Mouse (Mus musculus): ENCODE data around the gene Hectd2. TPM values are rescaled to one million over a fixed set of nuclear protein-coding genes. Genes with fewer than 3 reads are reported as not detected.

The Hectd2 gene
- polyA plus RNA-seq, 1 experiment, result 0.57 TPM

- DNase-seq, result no peak
- H3K4me1 ChIP-seq (ENCODE audit: control insufficient read depth, insufficient read depth, low read length), result no peaks in the 10 kb centered on the region
- no peak for TF ChIP-seq CTCF (IDR thresholded peaks at IDR 0.05; ENCODE audit: insufficient read depth, low read length)
- TF ChIP-seq POLR2A (IDR thresholded peaks at IDR 0.05; ENCODE audit: borderline replicate concordance, extremely low read depth, low read depth, low read length), result no peak
- WGBS, result 7% methylated on average over 8 of the region's 8 CpGs
- no peak overlapping the region for H3K4me3 ChIP-seq (replicated peaks; ENCODE audit: extremely low read depth, low read depth, low read length)
Measured at GRCm38 (mm10) chr19:36534766-36535140, 19.7 kb upstream of the Hectd2 start.

DNA sequence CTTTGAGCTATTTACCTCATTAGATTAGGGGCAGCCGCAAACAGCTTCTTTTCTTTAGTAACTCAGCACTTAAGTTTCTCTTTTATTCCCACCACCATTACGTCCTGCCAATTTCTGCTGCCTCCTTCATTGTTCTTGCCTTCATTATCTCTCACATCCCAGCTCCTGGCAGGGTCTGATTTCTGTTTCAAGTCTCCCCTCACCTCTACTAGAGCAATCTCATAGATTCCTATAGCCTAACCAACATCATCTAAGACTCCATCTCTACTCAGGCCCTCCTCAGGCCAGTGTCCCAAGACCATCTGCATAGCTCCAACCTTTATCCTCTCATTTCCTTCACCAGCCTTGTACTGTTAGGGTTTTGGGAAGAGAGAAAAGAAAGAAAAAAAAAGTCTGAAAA, 19.3 kb upstream of the Hectd2 start:
- no peak for TF ChIP-seq CTCF (IDR thresholded peaks at IDR 0.05; ENCODE audit: insufficient read depth, low read length)
- no peak for TF ChIP-seq POLR2A (IDR thresholded peaks at IDR 0.05; ENCODE audit: borderline replicate concordance, extremely low read depth, low read depth, low read length)
- H3K4me1 ChIP-seq (ENCODE audit: control insufficient read depth, insufficient read depth, low read length), result no peaks in the 10 kb centered on the region
- no peak for DNase-seq
- 57% methylated on average over 2 of the region's 2 CpGs for WGBS
- no peak overlapping the region for H3K4me3 ChIP-seq (replicated peaks; ENCODE audit: extremely low read depth, low read depth, low read length)

GRCm38 (mm10) chr19:36535878-36536277, 18.6 kb upstream of the Hectd2 start:
- no peaks in the 10 kb centered on the region for H3K4me1 ChIP-seq (ENCODE audit: control insufficient read depth, insufficient read depth, low read length)
- DNase-seq, result no peak
- TF ChIP-seq CTCF (IDR thresholded peaks at IDR 0.05; ENCODE audit: insufficient read depth, low read length) (no peak), POLR2A (IDR thresholded peaks at IDR 0.05; ENCODE audit: borderline replicate concordance, extremely low read depth, low read depth, low read length) (no peak)
- 37% methylated on average over 6 of the region's 6 CpGs for WGBS
- no peak overlapping the region for H3K4me3 ChIP-seq (replicated peaks; ENCODE audit: extremely low read depth, low read depth, low read length)

- Histone ChIP-seq H3K4me3 (replicated peaks; ENCODE audit: extremely low read depth, low read depth, low read length) (no peak overlapping the region), H3K4me1 (ENCODE audit: control insufficient read depth, insufficient read depth, low read length) (no peaks in the 10 kb centered on the region)
- WGBS, result 90% methylated on average over 11 of the region's 11 CpGs
- DNase-seq, result no peak
- TF ChIP-seq POLR2A (IDR thresholded peaks at IDR 0.05; ENCODE audit: borderline replicate concordance, extremely low read depth, low read depth, low read length), result no peak
- no peak for TF ChIP-seq CTCF (IDR thresholded peaks at IDR 0.05; ENCODE audit: insufficient read depth, low read length)
Measured at GRCm38 (mm10) chr19:36536929-36537328, 17.5 kb upstream of the Hectd2 start.

DNA sequence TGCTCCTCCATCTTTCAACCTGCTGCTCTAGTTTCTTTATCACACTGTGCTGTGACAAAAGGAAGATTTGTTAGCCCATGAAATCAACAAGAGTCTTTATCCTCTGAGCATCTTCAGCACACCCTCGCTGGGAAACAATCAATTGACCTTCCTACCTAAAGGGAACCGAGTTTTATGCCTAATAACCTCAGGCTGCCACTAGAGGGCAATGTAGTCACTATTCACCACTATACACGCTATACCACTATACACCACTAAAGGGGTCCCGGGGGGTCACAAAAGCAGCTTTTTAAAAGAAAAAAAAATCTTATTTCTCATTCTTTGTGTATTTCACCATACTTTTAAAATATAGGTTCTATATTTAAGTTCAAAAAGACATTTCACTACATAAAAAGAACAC, 15.9 kb upstream of the Hectd2 start:
- Histone ChIP-seq H3K4me3 (replicated peaks; ENCODE audit: extremely low read depth, low read depth, low read length) (no peak overlapping the region), H3K4me1 (ENCODE audit: control insufficient read depth, insufficient read depth, low read length) (no peaks in the 10 kb centered on the region)
- WGBS, result 3% methylated on average over 4 of the region's 4 CpGs
- no peak for TF ChIP-seq POLR2A (IDR thresholded peaks at IDR 0.05; ENCODE audit: borderline replicate concordance, extremely low read depth, low read depth, low read length)
- TF ChIP-seq CTCF (IDR thresholded peaks at IDR 0.05; ENCODE audit: insufficient read depth, low read length), result peak; percentile 34
- DNase-seq, result no peak

- TF ChIP-seq CTCF (IDR thresholded peaks at IDR 0.05; ENCODE audit: insufficient read depth, low read length) (no peak), POLR2A (IDR thresholded peaks at IDR 0.05; ENCODE audit: borderline replicate concordance, extremely low read depth, low read depth, low read length) (no peak)
- WGBS, result 94% methylated on average over 2 of the region's 2 CpGs
- no peak overlapping the region for H3K4me3 ChIP-seq (replicated peaks; ENCODE audit: extremely low read depth, low read depth, low read length)
- no peak for DNase-seq
- no peaks in the 10 kb centered on the region for H3K4me1 ChIP-seq (ENCODE audit: control insufficient read depth, insufficient read depth, low read length)
Measured at GRCm38 (mm10) chr19:36539311-36539710, 15.1 kb upstream of the Hectd2 start.

DNA sequence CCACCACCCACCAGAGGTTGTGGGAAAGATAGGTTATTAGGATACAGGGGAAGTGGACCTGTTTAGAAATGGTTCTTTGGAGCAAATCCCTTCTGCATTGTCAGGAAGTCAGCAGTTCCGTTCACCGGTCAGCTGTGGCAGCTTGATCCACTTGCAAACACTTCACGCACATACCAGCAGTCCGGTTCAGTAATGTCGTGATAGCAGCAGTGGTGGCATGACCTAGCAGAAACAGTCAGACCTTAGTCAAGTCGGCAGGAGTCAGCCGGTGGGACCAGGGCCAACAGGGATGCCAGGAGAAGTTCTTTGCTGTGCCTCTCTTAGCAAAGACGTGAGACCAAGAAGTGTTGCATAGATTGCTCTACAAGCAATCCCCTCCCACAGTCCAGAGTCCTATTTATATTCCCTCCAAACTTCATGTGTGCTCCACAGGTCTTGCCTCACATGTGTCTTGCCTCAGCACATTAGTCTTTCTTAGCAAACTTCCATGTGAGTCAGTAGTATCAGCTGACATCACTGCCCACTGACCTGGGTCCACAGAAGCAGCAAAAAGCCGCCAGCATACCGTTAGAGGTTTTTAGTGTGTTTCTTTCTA, 14.3 kb upstream of the Hectd2 start:
- TF ChIP-seq POLR2A (IDR thresholded peaks at IDR 0.05; ENCODE audit: borderline replicate concordance, extremely low read depth, low read depth, low read length), result no peak
- no peak for TF ChIP-seq CTCF (IDR thresholded peaks at IDR 0.05; ENCODE audit: insufficient read depth, low read length)
- no peaks in the 10 kb centered on the region for H3K4me1 ChIP-seq (ENCODE audit: control insufficient read depth, insufficient read depth, low read length)
- H3K4me3 ChIP-seq (replicated peaks; ENCODE audit: extremely low read depth, low read depth, low read length), result no peak overlapping the region
- no peak for DNase-seq
- WGBS, result 30% methylated on average over 10 of the region's 10 CpGs

DNA sequence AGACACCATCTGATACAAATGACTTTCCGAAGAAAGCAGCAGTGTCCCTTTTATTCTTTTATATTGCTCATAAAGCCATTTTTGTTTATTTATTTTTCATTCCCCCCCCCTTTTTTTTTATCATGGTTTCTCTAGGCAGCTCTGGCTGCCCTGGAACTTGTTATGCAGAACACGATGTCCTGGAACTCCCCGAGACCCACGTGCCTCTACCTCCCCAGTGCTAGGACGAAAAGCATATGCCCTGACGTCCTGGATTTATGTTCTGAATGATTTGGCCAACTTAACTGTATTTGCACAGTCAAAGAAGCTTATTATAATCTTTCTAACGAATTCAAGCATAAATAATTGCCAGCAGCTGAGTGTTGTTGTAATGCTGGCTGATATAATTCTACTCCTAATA, 13.7 kb upstream of the Hectd2 start:
- Histone ChIP-seq H3K4me3 (replicated peaks; ENCODE audit: extremely low read depth, low read depth, low read length) (no peak overlapping the region), H3K4me1 (ENCODE audit: control insufficient read depth, insufficient read depth, low read length) (no peaks in the 10 kb centered on the region)
- WGBS, result 67% methylated on average over 7 of the region's 7 CpGs
- no peak for TF ChIP-seq POLR2A (IDR thresholded peaks at IDR 0.05; ENCODE audit: borderline replicate concordance, extremely low read depth, low read depth, low read length)
- no peak for TF ChIP-seq CTCF (IDR thresholded peaks at IDR 0.05; ENCODE audit: insufficient read depth, low read length)
- DNase-seq, result no peak

GRCm38 (mm10) chr19:36553561-36554045, 836 bp upstream of the Hectd2 start:
- H3K4me1 ChIP-seq (ENCODE audit: control insufficient read depth, insufficient read depth, low read length), result peaks cover 5% of the 10 kb centered on the region
- DNase-seq, result no peak
- no peak for TF ChIP-seq CTCF (IDR thresholded peaks at IDR 0.05; ENCODE audit: insufficient read depth, low read length)
- no peak for TF ChIP-seq POLR2A (IDR thresholded peaks at IDR 0.05; ENCODE audit: borderline replicate concordance, extremely low read depth, low read depth, low read length)
- 3% methylated on average over 20 of the region's 20 CpGs for WGBS
- H3K4me3 ChIP-seq (replicated peaks; ENCODE audit: extremely low read depth, low read depth, low read length), result peak overlapping the region; percentile 59

- TF ChIP-seq CTCF (IDR thresholded peaks at IDR 0.05; ENCODE audit: insufficient read depth, low read length), result no peak
- no peak for TF ChIP-seq POLR2A (IDR thresholded peaks at IDR 0.05; ENCODE audit: borderline replicate concordance, extremely low read depth, low read depth, low read length)
- 2% methylated on average over 50 of the region's 53 CpGs for WGBS
- Histone ChIP-seq H3K4me1 (ENCODE audit: control insufficient read depth, insufficient read depth, low read length) (peaks cover 5% of the 10 kb centered on the region), H3K4me3 (replicated peaks; ENCODE audit: extremely low read depth, low read depth, low read length) (peak overlapping the region; percentile 72)
- peak; percentile 55 for DNase-seq
Measured at GRCm38 (mm10) chr19:36554785-36555595, 551 bp downstream of the Hectd2 start.

Measured in lung, adult 2 months (tissue).